Mouse (Mus musculus): ENCODE data around the gene Dpm1. TPM values are rescaled to one million over a fixed set of nuclear protein-coding genes. Genes with fewer than 3 reads are reported as not detected.

Gene Dpm1
- total and polyA plus RNA-seq, 3 experiments: 24.8 to 138 (median 133) TPM

DNA sequence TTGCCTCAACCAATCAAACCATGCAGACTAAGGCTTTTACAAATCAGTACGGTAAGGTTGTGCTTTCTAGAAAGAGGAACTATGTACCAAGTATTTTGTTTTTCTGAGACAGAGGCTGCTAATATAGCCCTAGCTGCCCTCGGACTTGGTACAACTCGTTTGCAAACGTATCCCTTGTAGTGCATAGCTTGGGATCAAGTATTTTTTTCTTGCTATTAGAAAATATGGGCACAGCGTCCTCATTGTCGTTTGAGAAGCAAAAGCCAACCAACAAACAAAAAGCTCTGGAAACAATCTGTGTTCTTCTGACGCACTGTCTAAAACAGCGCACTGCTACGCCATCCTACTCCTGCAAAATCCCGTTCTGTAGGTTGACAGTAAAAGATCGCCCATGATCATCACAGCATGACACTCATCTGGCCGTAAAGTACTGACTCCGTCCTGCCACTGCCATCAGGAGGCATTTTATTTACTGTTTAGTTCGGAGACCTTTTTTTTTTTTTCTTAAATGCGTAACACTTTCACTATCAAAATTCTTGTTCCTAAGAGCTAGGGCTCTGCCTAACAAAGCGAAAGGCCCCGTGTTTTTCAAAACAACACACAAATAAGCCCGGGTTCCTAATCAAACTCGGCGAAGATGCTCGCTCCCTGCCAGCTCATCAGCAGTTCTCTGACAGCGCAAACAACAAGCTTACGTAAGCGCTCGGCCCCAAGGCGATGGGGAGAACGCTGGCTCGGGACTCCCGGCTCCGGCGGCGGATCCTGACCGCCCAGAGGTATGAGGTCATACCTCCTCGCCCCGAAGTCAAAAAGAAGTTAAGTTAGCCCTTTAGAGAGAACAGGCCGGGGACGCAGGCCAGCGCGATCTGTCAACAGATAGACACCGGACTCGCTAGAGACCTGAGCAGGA, 1.0 kb downstream of the Dpm1 start:
- DNase-seq: peak; percentile 77

DNA sequence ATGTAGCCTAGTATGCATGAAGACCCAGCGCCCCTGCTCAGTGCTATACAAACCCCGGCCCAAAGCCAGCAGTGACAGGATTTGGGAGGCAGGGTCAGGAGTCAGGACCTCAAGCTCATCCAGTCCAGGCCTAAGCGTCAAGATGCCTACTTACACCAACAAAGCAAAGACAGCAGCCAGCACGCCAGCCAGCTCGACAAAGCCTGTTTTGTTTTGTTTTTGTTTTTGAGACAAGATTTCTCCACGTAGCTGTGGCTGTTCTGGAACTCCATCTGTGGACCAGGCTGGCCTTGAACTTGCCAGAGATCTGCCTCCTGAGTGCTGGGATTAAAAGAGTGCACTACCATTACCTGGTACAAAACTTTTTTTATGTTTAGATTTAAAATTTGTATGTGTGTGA, 7.1 kb downstream of the Dpm1 start:
- no peak for DNase-seq

- no peak for DNase-seq
These were observed 16.5 kb downstream of the Dpm1 start for GRCm38 (mm10) chr2:168213788-168214397.

DNA sequence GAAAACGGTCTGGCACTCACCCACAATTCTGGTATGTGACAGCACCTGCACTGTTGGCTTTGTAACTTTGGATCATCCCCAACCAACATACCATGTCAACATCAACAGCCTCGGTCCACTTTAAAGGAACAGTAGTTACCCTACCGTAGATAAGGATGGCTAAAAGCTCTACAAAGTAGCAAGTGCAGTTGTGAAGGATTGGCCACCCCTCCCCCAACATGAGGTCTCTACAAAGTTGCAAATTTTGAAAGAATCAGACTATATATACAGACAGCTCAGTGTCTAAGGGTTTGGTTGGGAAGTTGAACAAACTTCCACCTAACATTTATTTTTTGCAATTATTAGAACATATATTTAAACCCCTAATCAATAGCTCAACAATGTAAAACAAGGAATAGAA, 22.5 kb downstream of the Dpm1 start:
- DNase-seq: no peak

DNA sequence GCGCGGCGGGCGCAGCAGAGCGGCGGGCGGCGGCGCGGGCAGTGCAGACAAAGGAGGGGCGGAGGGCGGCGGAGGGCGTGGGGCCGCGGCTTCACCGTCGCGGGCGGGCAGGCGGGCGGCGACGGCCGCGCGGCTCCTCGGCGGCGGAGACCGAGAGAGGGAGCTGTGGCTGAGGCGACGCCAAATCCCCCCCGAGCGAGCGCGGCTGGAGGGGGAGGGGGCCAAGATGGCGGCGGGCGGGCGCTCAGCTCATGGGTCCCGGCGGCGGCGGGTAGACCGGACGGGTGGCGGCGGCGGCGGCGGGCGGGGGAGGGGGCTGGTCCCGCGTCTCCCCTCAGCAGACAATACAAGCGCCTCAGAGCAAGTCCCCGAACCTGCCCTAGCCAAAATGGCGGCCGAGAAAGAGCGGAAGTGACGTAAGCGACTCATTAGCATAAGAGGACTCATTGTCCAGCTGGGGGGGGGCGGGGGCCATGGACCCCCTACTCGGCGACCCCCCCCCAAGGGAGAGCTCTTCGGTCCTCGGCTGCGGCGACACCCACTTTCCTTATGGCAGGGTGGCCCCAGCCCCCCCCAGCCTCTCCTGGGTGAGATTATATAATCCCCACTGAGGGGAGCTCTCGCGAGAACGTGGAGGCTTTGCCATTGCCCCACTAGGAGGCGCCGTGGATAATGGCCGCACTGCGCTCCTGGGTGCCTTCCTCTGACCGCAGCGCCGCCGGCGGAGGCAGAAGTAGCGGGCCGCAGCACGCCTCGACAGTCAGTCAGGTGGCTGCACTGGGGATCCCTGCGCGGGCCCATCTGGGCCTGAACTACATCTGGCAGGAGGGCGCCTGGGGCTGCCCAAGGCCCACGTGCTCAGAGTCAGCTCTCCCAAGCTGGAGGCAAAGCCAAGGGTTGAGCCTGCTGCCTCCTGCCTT, 23.4 kb downstream of the Dpm1 start, which contains the start of gene Adnp:
Adnp (minus strand) TSS at position 388 of the 920 bp plus-strand sequence.
- DNase-seq: peak; percentile 96

GRCm38 (mm10) chr2:168205681-168206631, 24.4 kb downstream of the Dpm1 start:
- DNase-seq: peak; percentile 54

DNA sequence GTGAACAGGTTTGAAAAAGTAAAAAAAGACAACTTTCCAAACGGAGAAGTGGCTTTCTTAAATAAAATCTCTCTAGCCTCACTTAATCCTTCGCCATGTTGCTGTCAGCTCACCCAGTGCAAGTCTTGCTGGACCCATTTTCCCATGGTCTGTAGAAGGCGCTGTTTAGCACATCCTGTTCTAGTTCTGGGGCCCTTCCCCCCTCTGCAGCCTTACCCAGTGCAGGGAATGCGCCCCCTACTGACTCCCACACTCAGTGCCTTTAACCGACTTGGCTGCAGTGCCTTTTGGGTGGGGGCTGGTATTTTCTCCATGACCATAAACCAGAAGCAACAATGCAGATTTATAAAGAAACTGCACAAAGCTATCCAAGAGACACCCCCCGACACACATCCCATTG, 25.1 kb downstream of the Dpm1 start:
- peak; percentile 91 for DNase-seq

GRCm38 (mm10) chr2:168204476-168204999, 25.9 kb downstream of the Dpm1 start:
- no peak for DNase-seq

- peak; percentile 45 for DNase-seq
These were observed 30.2 kb downstream of the Dpm1 start for GRCm38 (mm10) chr2:168200014-168200691.

GRCm38 (mm10) chr2:168199476-168199875, 30.9 kb downstream of the Dpm1 start:
- DNase-seq: no peak

DNA sequence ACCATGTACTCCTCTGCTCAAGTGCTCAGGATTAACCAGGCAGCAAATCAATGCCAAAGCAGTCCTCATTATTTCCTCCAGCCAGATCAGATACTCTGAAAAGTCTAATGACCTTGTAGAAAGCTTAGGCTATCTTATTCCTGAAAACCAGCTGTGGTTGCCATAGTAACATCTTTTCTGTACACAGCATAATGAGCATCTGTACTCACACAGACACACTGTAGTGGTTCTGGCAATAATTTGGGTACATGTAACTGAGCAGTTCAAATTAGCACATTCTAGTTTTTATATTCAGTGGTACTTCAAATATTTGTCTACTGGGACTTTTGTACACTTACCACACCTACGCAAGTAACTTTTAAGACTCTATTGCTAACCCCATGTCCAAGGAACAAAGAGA, 32.0 kb downstream of the Dpm1 start:
- no peak for DNase-seq

GRCm38 (mm10) chr2:168195721-168196120, 34.7 kb downstream of the Dpm1 start:
- DNase-seq: no peak

- DNase-seq: no peak
These were observed 36.7 kb downstream of the Dpm1 start for GRCm38 (mm10) chr2:168193685-168194084.

- no peak for DNase-seq
These were observed 38.5 kb downstream of the Dpm1 start for GRCm38 (mm10) chr2:168191856-168192255.

- no peak for DNase-seq
These were observed 54.4 kb downstream of the Dpm1 start for GRCm38 (mm10) chr2:168175946-168176345.

DNA sequence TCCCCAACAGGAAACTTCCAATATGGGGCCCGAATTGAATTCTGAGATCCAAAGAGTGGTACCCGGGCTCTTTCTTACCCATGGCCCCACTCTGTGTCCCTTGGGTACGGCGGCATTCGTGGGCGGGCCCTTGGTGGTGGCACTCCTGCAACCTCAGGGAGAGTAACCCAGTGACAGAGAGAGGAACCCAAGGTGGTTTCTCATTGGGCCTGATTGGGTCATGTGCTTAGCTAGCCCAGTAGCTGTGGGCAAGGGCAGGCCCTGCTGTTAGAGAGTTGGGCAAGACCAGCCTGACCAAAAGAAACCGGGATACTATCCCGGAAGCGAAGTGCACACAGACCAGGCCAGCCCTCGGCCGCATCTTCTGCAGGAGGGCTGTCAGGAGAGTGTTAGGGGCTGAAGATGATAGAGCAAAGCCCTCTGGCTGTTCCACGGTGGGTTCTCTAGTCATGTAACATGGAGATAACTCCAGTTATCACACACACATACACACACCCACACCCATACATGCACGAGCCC, 60.2 kb downstream of the Dpm1 start:
- peak; percentile 92 for DNase-seq

DNA sequence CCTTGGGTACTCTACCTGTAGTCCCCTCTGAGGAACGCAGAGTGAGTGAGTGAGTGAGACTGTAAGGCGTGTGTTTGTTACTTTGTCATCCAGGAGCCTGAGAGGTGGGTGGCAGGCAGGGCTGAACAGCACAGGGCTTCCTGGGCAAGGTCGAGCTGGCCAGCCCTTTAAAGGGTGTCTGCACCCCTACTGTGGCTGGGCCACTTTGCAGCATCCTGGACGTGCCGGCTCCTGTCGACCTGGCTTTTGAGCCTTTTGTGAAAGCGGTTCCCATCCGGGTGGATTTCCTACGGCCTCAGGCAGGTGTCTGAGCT, 60.6 kb downstream of the Dpm1 start:
- DNase-seq: no peak

DNA sequence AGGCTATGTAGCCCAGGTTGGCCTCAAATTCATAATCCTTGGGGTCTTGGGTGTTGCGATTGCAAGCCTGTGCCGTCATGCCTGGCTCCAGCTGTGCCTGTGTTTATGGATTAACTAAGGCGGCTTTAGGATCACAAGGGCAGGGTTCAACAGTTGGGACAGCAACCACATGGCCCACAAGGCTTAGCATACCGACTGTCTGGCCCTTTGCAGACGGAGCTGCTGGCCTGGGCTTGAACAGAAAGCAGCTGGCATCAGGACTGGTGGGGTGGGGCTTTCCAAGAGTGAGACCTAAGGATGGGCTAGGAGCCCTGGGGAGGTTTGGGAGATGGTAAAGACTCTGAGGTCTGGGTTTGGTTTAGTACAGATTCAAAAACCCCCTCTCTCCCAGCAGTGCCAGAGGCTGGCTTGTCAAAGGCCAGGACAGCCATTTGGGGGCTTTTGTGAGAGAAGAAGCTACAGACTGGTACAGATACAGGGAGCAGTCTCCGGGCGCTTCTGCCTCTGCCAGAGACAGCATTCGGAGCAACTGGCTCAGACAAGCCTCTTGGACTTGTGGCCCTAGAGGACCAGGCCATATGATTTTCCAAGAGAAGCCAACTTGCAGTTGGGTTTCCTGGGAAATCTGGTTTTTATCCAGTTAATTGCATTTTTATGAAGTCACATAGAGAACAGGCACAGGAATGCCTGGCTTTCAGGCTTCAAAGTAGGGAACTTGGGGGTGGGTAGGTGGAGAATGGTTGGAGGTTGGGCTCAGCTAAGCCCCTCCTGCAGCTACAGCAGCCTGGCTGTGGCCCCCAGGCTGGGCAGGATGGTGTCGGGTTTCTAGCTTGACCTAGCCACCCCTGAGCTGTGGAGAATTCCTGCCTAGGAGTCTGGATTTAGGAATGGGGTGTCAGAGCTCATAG, 61.2 kb downstream of the Dpm1 start:
- DNase-seq: no peak

DNA sequence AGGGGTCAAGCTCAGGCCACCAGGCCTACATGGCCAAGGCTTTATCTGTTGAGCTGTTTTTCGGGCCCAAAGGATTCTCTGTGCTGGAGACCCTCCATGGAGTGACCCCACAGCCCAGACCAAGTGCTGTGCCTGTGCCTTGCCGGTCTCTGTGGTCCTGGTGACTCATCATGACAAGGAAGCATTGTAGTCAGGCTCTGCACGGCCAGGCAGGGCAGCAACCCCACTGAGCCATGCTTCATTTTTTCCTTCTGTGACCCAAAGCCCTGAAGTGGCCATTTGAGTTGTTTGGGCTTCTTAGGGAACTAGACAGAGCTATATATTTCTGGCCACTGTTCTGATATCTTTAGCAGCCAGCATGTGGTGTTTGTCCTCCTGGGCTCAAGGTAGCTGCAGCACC, 62.6 kb downstream of the Dpm1 start:
- no peak for DNase-seq

Measured in adrenal gland, adult 2 months (tissue).